Mouse (Mus musculus): ENCODE data around the gene Tmco1. TPM values are rescaled to one million over a fixed set of nuclear protein-coding genes. Genes with fewer than 3 reads are reported as not detected.

Tmco1 gene
- total RNA-seq, 2 experiments from 2014 or later = 83.6 to 99.6 TPM

DNA sequence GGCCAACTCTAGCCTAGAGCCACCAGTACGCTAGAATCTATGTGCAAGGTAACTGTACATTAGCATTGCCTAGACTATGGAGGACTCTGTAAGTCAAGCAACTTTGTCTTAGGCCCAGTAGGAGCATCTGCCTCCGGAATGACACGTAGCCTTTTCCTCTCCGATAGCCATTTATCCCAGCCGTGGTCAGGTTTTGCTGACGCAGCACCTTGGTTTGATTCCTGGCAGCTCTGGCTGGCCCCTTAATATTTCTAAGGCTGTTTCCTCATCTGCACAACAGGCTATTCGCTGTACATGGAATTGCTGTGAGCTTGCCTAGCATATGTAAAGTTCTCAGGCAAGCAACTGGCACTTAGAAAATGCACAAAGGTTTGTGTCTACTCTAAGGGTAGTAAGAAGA, 64.6 kb downstream of the Tmco1 start:
- DNase-seq = no peak

- peak; percentile 53 to 58 for DNase-seq
Observed at GRCm38 (mm10) chr1:167374003-167374784, 66.0 kb downstream of the Tmco1 start.

GRCm38 (mm10) chr1:167374942-167375341, 66.8 kb downstream of the Tmco1 start:
- no peak for DNase-seq

DNA sequence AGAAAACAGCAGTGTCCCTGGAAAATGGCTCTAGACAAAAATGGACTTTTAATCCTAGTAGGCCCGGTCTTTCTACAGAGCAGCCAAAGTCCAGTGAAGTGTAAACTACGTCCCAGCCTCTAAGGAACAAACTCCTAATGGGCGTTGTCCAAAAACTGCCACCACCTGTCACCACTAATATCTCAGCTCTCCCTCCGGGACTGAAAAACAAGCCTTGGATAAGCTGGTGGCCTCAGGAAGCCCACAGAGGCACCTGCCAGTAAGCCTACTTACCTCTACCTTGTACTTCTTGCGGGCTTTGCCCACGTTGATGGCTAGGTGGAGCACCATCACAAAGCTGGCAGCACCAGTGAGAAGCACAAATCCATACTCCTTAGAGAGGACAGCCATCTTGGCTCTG, 69.8 kb downstream of the Tmco1 start:
- no peak for DNase-seq

DNA sequence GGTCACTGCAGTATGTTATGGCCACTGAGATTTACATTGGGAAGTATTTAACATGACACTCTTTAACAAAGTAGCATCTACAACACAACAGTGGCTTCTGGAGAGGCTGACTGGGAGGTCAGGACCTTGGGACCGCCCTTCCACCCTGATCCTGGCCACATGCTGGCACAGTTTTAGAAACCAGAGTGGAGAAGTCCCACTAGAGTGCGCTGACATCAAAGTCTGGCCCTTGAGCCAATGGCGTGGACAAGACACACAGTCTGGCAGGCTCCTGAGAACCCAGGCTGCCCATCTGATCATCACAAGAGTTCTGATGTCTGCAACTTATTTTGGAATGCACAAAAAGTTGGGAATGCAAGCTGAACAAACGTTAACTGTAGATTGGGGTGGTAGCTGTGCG, 71.6 kb downstream of the Tmco1 start:
- peak in 1 of 2 experiments; percentile 52 for DNase-seq

- DNase-seq = no peak
Observed at GRCm38 (mm10) chr1:167380223-167380622, 72.0 kb downstream of the Tmco1 start.

DNA sequence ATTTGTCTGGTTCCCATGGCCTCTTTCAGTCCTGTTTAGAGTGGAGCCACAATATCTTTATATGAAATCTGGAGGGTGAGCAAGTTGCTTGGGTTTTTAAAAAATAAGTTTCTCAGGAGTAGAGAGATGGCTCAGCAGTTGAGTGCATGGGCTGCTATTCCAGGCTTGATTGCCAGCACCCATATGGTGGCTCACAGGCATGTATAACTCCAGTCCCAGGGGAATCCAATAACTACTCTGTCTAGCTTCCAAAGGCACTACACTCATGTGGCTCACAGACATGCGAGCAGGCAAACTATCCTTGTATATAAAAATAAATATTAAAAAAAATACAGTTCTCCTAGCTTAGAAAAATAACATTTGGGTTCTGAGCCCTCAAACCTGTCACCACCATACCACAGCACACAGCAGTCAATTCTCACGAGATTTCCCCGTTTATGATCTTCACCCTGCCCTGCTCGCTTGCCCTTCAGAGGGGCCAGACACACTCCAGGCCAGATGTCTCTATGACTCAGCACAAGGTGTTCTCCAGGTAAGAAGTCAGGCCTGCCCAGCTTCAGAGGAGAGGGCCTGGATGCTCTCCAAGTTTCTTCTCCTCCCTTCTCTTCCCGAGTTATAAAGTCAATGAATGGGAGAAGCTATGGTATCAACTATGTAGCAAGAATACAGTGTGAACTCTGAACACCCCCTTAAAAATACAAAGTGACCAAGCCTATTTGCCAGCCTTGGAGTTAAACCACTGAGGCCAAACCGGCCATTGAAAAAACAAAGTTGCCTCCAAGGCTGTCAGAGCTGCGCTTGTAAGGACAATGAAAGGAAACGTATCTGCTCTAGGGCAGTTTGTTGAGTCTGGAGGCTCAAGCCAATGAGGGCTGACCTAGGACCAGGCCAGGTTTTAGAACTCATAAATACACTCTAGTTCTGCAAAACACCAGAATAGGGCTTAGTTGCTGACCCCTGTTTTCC, 73.2 kb downstream of the Tmco1 start:
- DNase-seq = no peak

- no peak for DNase-seq
Observed at GRCm38 (mm10) chr1:167382316-167382715, 74.1 kb downstream of the Tmco1 start.

DNA sequence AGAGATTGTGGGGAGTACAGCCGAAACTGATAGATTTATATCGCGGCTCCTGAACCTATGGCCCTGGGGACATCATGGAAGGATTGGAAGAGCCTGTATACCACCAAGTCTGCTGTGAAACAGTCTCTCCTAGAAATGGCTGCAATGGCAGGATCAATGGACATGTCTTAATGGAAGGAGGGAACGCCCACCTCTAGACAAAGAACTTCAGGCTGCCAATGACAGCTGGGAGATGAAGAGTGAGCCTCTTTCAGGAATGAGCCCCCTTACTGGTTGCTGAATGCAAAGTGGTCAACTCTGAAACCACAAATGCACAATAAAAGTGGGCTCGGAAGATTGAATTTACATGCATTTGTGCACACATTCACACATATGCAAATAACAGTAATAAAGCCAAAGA, 74.6 kb downstream of the Tmco1 start:
- DNase-seq = no peak

GRCm38 (mm10) chr1:167383178-167383577, 75.0 kb downstream of the Tmco1 start:
- no peak for DNase-seq

Small RNA genes within 50 kb of the gene (microRNA-seq; reads per million reads assigned to microRNA genes)
- 0 to 0.38 reads per million in 2 experiments for gene Gm25911
- gene Mir6347 = 0 reads per million in 2 experiments

Other genes starting within 250 kb of the Tmco1 start
- gene Uck2, start 23.1 kb upstream of the Tmco1 start, total RNA-seq (2021) = 10 to 100 TPM; 41.8 to 43.8 TPM
- 10 to 100 TPM; 17.8 to 20.8 TPM for gene Aldh9a1, start 41.6 kb downstream of the Tmco1 start, total RNA-seq (2021)
- gene Mgst3, start 85.5 kb downstream of the Tmco1 start, total RNA-seq (2021) = 100 to 1,000 TPM; 301 to 305 TPM
- gene Lrrc52, start 158.4 kb downstream of the Tmco1 start, total RNA-seq (2021) = 1 to 10 TPM; 2.6 to 3.2 TPM

Data from heart, adult 18-20 months (tissue).